Mouse (Mus musculus) megakaryocyte, embryonic 14.5 days (primary cell): ENCODE results near the gene Fgfr2.

Experiments
- FLI1 ChIP-seq: IDR thresholded peaks from 2 replicates; pipeline ENCODE4 v1.6.1; 2012; ENCODE audit warnings: low read length, inconsistent platforms, mixed read lengths
- GATA1 ChIP-seq: IDR thresholded peaks from 3 replicates; pipeline ENCODE4 v1.6.1; 2012; ENCODE audit warnings: mixed read lengths, low read length, inconsistent platforms, borderline replicate concordance

- TF ChIP-seq GATA1 (no peak), FLI1 (no peak)
Observed at GRCm38 (mm10) chr7:132756325-132756724, 366.8 kb downstream of the Fgfr2 start.
